Comparison of ENCODE assay signal across 8 mouse cellular contexts in genomic region chr8:72443338-72443993, GRCm38 (mm10). TPM values are rescaled to one million over a fixed set of nuclear protein-coding genes. Genes with fewer than 3 reads are reported as not detected.
DNase-seq lines count a peak whose midpoint lies in the region; ATAC-seq and TF ChIP-seq lines count a peak whose summit lies in the region.

Gene Calr3 (minus strand): TSS chr8:72443870.
Gene 1700030K09Rik (plus strand): TSS chr8:72443880.

- no peak for TF ChIP-seq POLR2A in ES-Bruce4 (IDR thresholded peaks at IDR 0.05; ENCODE audit: insufficient read depth, low read length)

- H3K9me3 ChIP-seq in ES-Bruce4 (replicated peaks; ENCODE audit: control insufficient read depth, insufficient read depth, low read length, poor library complexity, severe bottlenecking) = no peaks in the 10 kb centered on the region
- no peaks in the 10 kb centered on the region for H3K9me3 ChIP-seq in forebrain, embryonic 14.5 days (replicated peaks; ENCODE audit: control insufficient read depth, low read length)
- no peaks in the 10 kb centered on the region for H3K9me3 ChIP-seq in neural tube, embryonic 15.5 days (replicated peaks)

- DNase-seq in cerebellum, adult 11 months = peak; percentile 97
- DNase-seq in forebrain, embryonic 14.5 days (ENCODE audit: low spot score) = peak; percentile 100
- DNase-seq in heart, postnatal 14 days = peak; percentile 95 to 97
- peak; percentile 99 for DNase-seq in layer of hippocampus, adult 11-12 months (ENCODE audit: low spot score)
- DNase-seq in lung, adult 18-20 months = peak; percentile 99
- DNase-seq in testis, postnatal 14 days (ENCODE audit: low spot score) = peak; percentile 98

- H3K36me3 ChIP-seq in ES-Bruce4 (ENCODE audit: control insufficient read depth, insufficient read depth, low read length, poor library complexity, severe bottlenecking) = no peaks in the 10 kb centered on the region
- 0 out of 2 replicates have a peak, but pooled peaks cover 6% of the 10 kb centered on the region for H3K36me3 ChIP-seq in forebrain, embryonic 14.5 days (ENCODE audit: control insufficient read depth, insufficient read depth, low read length)
- H3K36me3 ChIP-seq in neural tube, embryonic 15.5 days = 0 out of 2 replicates have a peak, but pooled peaks cover 3% of the 10 kb centered on the region

- H3K27ac ChIP-seq in ES-Bruce4 (ENCODE audit: insufficient read depth, low read length) = no peak within 1 kb of the TSS
- H3K27ac ChIP-seq in forebrain, embryonic 14.5 days (ENCODE audit: low read depth, low read length) = peak within 1 kb of the TSS; percentile 60; the same call in 1 of the 2 replicates
- peak within 1 kb of the TSS; percentile 73 for H3K27ac ChIP-seq in neural tube, embryonic 15.5 days (replicated peaks)

- peak; percentile 100 for ATAC-seq in forebrain, embryonic 14.5 days
- peak; percentile 99 for ATAC-seq in neural tube, embryonic 15.5 days (ENCODE audit: low FRiP score)

- WGBS in forebrain, embryonic 14.5 days = 5% methylated on average over 34 of the region's 34 CpGs
- WGBS in neural tube, embryonic 15.5 days = 5% methylated on average over 34 of the region's 34 CpGs

- H3K4me3 ChIP-seq in ES-Bruce4 (ENCODE audit: low read depth, low read length) = peak within 1 kb of the TSS; percentile 90
- H3K4me3 ChIP-seq in forebrain, embryonic 14.5 days (ENCODE audit: low read depth, low read length) = peak within 1 kb of the TSS; percentile 39
- H3K4me3 ChIP-seq in neural tube, embryonic 15.5 days (replicated peaks) = peak within 1 kb of the TSS; percentile 48

- no peaks in the 10 kb centered on the region for H3K27me3 ChIP-seq in ES-Bruce4 (ENCODE audit: control insufficient read depth, insufficient read depth, low read length, poor library complexity, severe bottlenecking)
- no peaks in the 10 kb centered on the region for H3K27me3 ChIP-seq in forebrain, embryonic 14.5 days (replicated peaks; ENCODE audit: control insufficient read depth, insufficient read depth, low read length)
- H3K27me3 ChIP-seq in neural tube, embryonic 15.5 days (replicated peaks) = no peaks in the 10 kb centered on the region

- intact Hi-C loops in heart, postnatal 14 days (cut with DNase I) = no loop called here

- H3K4me1 ChIP-seq in ES-Bruce4 (ENCODE audit: control insufficient read depth, insufficient read depth, low read length) = no peaks in the 10 kb centered on the region
- H3K4me1 ChIP-seq in forebrain, embryonic 14.5 days (ENCODE audit: control insufficient read depth, insufficient read depth, low read length) = peaks cover 3% of the 10 kb centered on the region; the same call in 1 of the 2 replicates
- H3K4me1 ChIP-seq in neural tube, embryonic 15.5 days = peaks cover 34% of the 10 kb centered on the region

- peak within 1 kb of the TSS; percentile 51 for H3K9ac ChIP-seq in ES-Bruce4 (ENCODE audit: low read depth, poor library complexity, severe bottlenecking)
- peak within 1 kb of the TSS; percentile 71 for H3K9ac ChIP-seq in forebrain, embryonic 14.5 days (ENCODE audit: low read length)
- peak within 1 kb of the TSS; percentile 46 for H3K9ac ChIP-seq in neural tube, embryonic 15.5 days (replicated peaks)

- no peak for TF ChIP-seq CTCF in ES-Bruce4 (IDR thresholded peaks at IDR 0.05; ENCODE audit: low read depth, low read length)

- peak within 1 kb of the TSS; percentile 59 for H3K4me2 ChIP-seq in forebrain, embryonic 14.5 days (ENCODE audit: low read length)
- peak within 1 kb of the TSS; percentile 68 for H3K4me2 ChIP-seq in neural tube, embryonic 15.5 days

- TF ChIP-seq EP300 in ES-Bruce4 (IDR thresholded peaks at IDR 0.05; ENCODE audit: insufficient read depth, low read depth, low read length) = no peak

RNA-seq across cellular contexts. Expression of gene Calr3, which starts in this region (rescaled TPM):
- 2.9 and 3.3 TPM in 2 replicates for polyA plus RNA-seq in ES-Bruce4 (2011; ENCODE audit: insufficient read depth, insufficient read length, low read depth, missing spikeins)
- polyA plus RNA-seq in forebrain, embryonic 14.5 days (2014; fragmentation: Nextera tagmentation; extraction: Ambion mirVana) = 1.0 and 1.1 TPM in 2 replicates
- 10 to 100 TPM in 1 of 2 experiments, 1 to 10 TPM in 1; 8.1 to 10.5 TPM for total RNA-seq in heart, postnatal 14 days (2021)
- polyA plus RNA-seq in neural tube, embryonic 15.5 days (2015; fragmentation: Nextera tagmentation; extraction: Ambion mirVana) = 0.99 and 1.3 TPM in 2 replicates

RNA-seq across cellular contexts. Expression of gene 1700030K09Rik, which starts in this region (rescaled TPM):
- polyA plus RNA-seq in ES-Bruce4 (2011; ENCODE audit: insufficient read depth, insufficient read length, low read depth, missing spikeins) = 5.8 and 6.9 TPM in 2 replicates
- polyA plus RNA-seq in forebrain, embryonic 14.5 days (2014; fragmentation: Nextera tagmentation; extraction: Ambion mirVana) = 14.8 and 17.1 TPM in 2 replicates
- total RNA-seq in heart, postnatal 14 days (2021) = 1 to 10 TPM; 6.6 to 7.0 TPM
- polyA plus RNA-seq in neural tube, embryonic 15.5 days (2015; fragmentation: Nextera tagmentation; extraction: Ambion mirVana) = 16.3 and 17.0 TPM in 2 replicates

Comparison
In these comparisons a context has a peak if more than half of its experiments do, and no peak if none do; other contexts are left out.
1. H3K4me3 ChIP-seq: peak in every context shown above with its lines; median percentile 90 in ES-Bruce4; 48 in neural tube, embryonic 15.5 days; 39 in forebrain, embryonic 14.5 days.